Mouse (Mus musculus): Measurements from ENCODE around the gene Wdr5.
"Not testable (repeated sequence)": the region's sequence is repeated elsewhere in the genome, so short reads cannot be mapped to it uniquely, and the experiment has no call there.

Gene Wdr5

DNA sequence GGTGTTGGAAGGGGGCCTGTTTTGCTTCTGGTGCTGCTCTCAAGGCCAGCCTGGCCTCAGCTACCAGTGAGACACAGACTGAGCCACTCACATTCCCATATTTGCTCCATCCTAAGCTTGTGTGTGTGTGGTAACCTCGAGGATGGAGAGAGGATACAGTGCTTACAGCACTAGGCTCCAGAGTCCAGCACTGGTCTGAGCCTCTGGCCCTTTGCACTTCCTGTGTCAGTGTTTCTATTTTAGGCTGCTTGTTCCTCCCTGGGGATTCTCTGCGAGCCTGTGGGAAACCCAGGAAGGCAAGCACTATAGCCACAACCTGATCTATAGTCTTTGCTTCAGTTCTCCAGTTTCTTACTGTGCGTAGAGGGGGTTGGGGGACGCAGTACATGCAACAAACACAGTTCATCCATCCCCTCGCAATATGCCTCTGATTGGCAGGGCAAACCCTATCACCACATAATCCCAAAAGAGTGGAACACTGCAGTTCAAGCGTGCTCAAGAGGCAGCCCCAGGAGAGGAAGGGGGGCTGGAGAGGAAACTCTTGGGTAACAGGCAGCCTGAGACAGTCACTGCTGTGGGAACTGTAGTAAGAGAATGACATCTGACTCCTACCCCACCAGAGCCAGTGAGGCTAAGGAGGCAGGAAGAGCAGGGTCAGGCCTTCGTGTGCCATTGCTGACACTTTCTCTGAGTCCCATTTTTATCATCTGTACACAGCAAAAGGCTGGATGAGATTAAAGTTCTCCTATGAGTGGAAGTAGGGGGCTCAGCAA lies 10.7 kb upstream of the Wdr5 start:
- DNase-seq = no peak

DNA sequence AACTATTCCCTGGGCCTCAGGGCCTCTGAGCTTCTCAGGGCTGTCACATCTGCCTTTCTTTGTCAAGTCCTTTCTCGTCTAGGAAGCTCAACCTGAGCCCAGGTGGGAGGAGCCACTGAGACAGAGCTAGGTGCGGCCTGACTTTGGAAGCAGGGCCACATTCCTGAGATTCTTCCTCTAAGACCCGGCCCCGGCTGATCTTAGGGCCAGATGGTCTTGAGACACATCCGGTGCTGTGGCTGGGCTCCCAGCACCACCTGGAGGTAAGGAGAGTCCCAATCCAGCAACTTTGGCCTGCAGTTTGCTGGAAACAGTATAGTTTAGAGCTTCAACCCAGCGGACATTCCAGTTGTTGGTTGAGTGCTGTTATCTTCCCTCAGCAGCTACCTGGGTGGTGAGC lies 9.4 kb upstream of the Wdr5 start:
- DNase-seq = no peak

DNA sequence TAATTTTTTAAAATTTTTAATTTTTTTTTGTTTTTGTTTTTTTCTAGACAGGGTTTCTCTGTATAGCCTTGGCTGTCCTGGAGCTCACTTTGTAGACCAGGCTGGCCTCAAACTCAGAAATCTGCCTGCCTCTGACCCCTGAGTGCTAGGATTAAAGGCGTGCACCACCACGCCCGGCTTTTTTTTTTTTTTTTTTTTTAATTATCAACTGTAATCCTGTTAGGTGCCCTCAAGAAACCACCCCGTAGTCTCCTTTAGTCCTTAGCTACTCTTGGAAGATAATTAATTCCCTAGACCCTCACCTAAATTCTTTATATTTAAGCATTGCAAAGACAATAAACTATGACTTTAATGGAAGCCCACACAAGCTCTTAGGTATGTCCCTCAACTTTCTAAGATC lies 8.3 kb upstream of the Wdr5 start:
- DNase-seq = not testable (repeated sequence)

- DNase-seq = no peak
Observed at GRCm38 (mm10) chr2:27507562-27507961, 7.4 kb upstream of the Wdr5 start, which contains the start of gene Brd3. Gene Brd3 (minus strand): TSS chr2:27507662.

GRCm38 (mm10) chr2:27510706-27511105 lies 4.3 kb upstream of the Wdr5 start:
- DNase-seq = no peak

GRCm38 (mm10) chr2:27512909-27513308 lies 2.0 kb upstream of the Wdr5 start:
- DNase-seq = no peak

GRCm38 (mm10) chr2:27513861-27514260 lies 1.1 kb upstream of the Wdr5 start:
- no peak for DNase-seq

DNA sequence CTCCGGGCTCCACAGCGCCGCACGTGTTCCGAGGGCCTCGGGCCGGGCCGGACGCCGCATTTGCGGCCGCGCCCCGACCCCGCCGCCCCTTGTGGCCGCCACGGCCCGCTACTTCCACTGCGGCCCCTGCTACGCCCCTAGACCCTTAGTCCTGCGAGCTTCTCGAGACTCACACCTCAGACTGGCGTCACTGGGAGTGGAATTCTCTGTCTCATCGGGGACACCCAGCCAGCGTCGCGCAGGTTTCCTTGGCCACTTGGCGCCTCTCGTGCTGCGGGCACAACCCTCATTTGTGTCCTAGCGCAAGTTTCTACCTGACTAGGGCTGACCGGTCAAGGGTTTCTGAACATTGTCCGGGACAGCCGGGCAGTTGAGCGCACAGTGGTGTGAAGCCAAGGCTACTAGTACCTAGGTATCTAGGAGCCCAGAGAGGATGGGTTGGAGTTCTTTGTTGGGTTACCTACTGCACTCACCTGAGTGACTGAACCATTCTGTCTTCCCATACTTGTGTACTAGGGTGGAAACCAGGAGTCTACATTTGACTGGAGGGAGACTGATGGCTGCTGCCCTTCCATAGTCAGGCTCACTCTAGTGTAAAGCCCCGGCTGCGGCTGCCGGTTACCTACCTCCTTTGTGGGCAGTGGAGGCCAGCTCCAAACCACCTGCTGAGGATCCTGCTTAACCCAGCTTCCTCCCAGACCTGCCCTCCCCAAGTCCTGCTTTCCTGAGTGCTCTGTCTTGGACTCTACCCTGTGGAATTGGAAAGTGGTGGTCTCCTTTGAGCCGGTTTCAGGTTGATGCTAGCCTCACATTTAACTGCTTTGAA lies 597 bp downstream of the Wdr5 start:
- no peak for DNase-seq

- DNase-seq = no peak
Observed at GRCm38 (mm10) chr2:27516289-27516688, 1.3 kb downstream of the Wdr5 start.

GRCm38 (mm10) chr2:27518283-27518682 lies 3.3 kb downstream of the Wdr5 start:
- DNase-seq = no peak

GRCm38 (mm10) chr2:27538455-27539330 lies 23.7 kb downstream of the Wdr5 start:
- not testable (repeated sequence) for DNase-seq

DNA sequence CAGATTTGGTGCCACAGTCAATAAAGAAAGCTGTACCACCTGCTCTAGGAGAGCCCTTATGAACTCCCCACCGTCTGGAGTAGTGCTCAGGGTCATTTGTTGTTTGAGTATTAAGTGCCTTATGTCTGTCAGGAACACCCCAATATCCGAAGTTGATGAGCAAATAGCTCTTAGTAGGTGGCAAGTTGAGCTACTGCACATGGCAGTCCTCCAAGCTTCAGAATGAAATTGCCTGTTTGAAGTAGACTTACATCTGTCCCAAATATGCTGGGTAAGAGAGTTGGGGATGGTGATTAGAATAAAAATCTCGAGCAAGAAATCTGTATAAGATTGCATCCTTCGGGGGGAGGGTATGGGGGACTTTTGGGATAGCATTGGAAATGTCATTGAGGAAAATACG lies 24.4 kb downstream of the Wdr5 start:
- peak; percentile 49 for DNase-seq

DNA sequence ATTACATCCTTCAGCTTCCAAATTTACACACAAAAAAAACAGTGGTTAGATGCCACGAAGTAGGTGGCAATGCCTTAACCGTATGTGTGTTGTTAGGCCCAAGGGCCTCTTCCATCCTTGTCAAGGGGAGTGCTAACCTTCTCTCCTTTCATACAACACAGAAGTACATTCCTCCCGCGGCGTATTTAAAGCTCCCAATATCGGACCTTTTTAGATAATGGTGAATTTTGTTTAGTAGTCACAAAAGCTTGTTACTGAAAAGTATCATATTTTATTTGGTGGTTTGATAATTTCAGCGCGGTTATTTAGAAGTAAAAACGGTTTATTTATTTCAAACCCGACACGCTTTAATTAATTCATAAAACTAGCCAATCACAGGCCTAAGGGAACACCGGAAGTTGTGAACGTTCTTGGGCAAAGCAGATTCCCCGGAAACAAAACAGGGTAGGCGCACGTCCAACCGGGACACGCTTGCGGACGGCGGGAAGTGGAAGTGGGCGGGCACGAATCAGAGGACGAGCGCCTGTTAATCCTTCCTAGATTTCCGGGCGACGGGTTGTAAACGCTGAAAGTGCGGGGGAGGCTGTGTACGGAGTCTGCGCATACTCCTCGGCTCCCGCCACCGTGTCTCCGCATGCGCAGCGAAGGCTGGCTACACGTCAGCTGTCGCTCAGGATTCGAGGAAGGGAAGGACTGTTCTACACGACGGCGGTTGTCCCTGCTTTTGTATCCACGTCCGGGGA lies 25.0 kb downstream of the Wdr5 start:
- peak; percentile 100 for DNase-seq

DNA sequence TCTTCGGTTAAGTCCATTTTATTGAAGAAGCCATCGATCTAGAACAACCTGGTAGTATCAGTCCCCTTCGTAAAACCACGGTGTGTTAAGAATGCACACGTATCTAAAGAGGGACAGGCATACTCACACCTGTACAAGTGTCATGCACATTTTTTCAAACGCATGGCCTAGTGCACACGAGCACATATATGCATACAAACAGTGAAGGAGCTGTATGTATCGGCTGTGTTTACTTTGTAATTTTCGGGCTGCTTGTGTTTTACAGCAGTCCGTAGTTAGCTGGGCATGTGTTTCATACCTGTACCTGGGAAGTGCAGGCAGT lies 25.5 kb downstream of the Wdr5 start:
- no peak for DNase-seq

DNA sequence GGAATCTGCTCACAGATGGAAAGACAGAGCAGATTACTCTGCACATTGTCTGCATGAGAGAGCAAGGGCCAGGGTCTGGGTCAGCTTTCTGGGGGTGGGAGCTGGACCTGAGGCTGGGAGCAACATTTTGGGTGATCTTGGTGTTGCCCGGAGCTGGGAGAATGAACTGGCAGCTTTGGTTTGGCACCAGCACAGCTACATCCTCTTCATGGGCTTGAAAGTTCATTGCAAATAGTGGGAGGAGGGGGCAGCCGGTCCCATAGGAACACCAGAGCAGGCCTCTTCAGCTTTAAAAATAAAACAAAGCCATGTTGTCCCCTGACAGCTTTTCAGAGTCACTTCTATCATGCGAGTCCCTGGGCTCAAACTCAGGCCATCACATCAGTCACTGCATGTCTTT lies 26.3 kb downstream of the Wdr5 start:
- DNase-seq = no peak

- no peak for DNase-seq
Observed at GRCm38 (mm10) chr2:27544613-27545012, 29.7 kb downstream of the Wdr5 start.

DNA sequence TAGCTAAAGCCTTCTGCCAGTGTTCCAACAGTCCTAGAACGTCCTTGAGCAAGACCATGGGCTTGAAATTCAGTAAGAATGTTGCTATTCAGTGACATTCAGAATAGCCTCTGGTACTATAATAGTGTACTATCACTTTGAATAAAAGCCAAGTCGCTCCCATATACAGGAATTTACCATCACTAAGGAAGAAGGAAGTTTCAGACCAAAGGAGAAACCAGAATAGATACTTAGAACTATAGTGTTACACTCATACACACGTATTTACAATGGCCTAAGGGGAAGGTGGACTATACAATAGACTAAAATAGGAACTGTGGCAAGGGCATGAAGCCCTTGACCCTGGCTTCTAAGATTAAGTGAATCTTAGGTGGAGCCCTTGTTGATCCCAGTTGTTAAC lies 30.6 kb downstream of the Wdr5 start:
- not testable (repeated sequence) for DNase-seq

GRCm38 (mm10) chr2:27546041-27546440 lies 31.1 kb downstream of the Wdr5 start:
- not testable (repeated sequence) for DNase-seq

GRCm38 (mm10) chr2:27547326-27547725 lies 32.4 kb downstream of the Wdr5 start:
- DNase-seq = no peak

GRCm38 (mm10) chr2:27547986-27548385 lies 33.0 kb downstream of the Wdr5 start:
- no peak for DNase-seq

DNA sequence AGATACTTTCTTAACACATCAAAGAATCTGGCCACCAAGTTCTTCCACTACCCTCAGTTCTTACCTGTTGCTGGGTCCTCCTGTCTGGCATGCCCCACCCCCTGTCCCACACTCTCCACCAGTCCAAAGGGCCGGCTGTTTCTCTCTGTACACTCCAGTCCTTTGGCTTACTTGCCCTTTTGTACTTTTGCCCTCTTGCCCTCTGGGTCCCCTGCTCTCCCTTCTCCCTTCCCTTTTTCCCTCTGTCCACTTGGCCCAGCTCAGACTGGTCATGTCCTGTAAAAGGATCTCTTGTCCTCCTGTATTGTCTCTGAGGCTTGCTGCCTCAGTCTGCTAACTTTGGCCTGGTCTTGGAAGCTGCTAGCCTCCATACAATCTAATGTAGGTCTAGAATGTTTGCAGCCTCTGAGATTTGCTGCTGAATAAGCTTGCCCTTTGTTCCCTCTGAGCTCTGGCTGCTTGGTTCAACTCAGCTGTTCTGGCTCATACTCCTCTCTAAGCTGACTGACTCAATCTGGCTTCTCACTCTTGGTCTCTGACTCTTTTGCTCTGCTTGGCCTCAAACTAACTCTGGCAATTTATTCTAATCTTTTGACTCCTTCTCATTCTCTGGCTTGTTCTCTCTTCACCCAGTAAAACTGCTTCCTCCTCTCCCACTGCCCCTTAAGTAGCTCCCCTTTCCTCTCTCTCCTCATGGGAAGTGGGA lies 33.9 kb downstream of the Wdr5 start:
- no peak for DNase-seq
